Mouse (Mus musculus) liver, embryonic 14.5 days (tissue): ENCODE measurements around the gene Zfp91.

Experiments used
- CTCF ChIP-seq: IDR thresholded peaks from 2 replicates; pipeline ENCODE4 v1.5.1; 2016; ENCODE audit warnings: antibody characterized with exemption, low read depth, control low read depth
- EP300 ChIP-seq: IDR thresholded peaks from 2 replicates; pipeline ENCODE4 v1.6.1; 2016; ENCODE audit warnings: antibody characterized with exemption, low read depth

- TF ChIP-seq EP300: no peak
- TF ChIP-seq CTCF: no peak
Observed at GRCm38 (mm10) chr19:12725851-12726250, 70.1 kb downstream of the Zfp91 start.
